Mouse (Mus musculus) CH12.LX (cell line): Measurements from ENCODE around the gene Soat1. TPM values are rescaled to one million over a fixed set of nuclear protein-coding genes. Genes with fewer than 3 reads are reported as not detected.
A peak's percentile ranks its signal among the peaks of the same experiment; 100 is the strongest.

Experiments
- DNase-seq: peaks from one replicate; pipeline ENCODE4 v3.0.0-alpha.2; 2013; ENCODE audit errors: extremely low read depth
- H3K27ac ChIP-seq: 2 replicates; pipeline ENCODE4 v1.5.1; 2012; ENCODE audit warnings: low read depth, mild to moderate bottlenecking, control low read depth, moderate library complexity; ENCODE audit not compliant: insufficient read depth
- H3K27me3 ChIP-seq: replicated peaks from 2 replicates; pipeline ENCODE3; 2012; ENCODE audit warnings: inconsistent platforms
- H3K36me3 ChIP-seq, 2 experiments: replicated peaks in 1 of 2; 2 replicates each; pipeline versions ENCODE3 to v1.6.1; 2012; ENCODE audit warnings: inconsistent platforms in 1 of 2, low read length in 1 of 2, mild to moderate bottlenecking in 1 of 2, mixed read lengths in 1 of 2, moderate library complexity in 1 of 2; ENCODE audit not compliant: control insufficient read depth in 1 of 2, insufficient read depth in 1 of 2
- H3K4me1 ChIP-seq, 2 experiments: 2 replicates each; pipeline ENCODE4 v1.6.1; 2012; ENCODE audit warnings: inconsistent platforms in 1 of 2, moderate library complexity in 1 of 2; ENCODE audit not compliant: insufficient read depth in 2 of 2, control insufficient read depth in 1 of 2
- H3K4me2 ChIP-seq: 2 replicates; pipeline ENCODE4 v1.6.1; 2012; ENCODE audit warnings: low read depth, mild to moderate bottlenecking, control low read depth; ENCODE audit not compliant: poor library complexity, insufficient read depth, severe bottlenecking
- H3K4me3 ChIP-seq, 3 experiments: fragments of 150-350 bp in 1 of 3; sonication (generic) in 1 of 3; replicated peaks in 1 of 3; 2 replicates each; pipeline versions ENCODE3 to v1.5.1; 2011 to 2012; ENCODE audit warnings: low read depth in 2 of 3, low read length in 2 of 3, mild to moderate bottlenecking in 2 of 3, moderate library complexity in 2 of 3, control low read depth in 1 of 3, improper control_type of control experiment in 1 of 3, inconsistent platforms in 1 of 3, mixed read lengths in 1 of 3; ENCODE audit not compliant: poor library complexity in 1 of 3
- H3K79me2 ChIP-seq: replicated peaks from 2 replicates; pipeline ENCODE4 v1.6.1; 2012; ENCODE audit warnings: mild to moderate bottlenecking, moderate library complexity; ENCODE audit not compliant: control insufficient read depth, poor library complexity, insufficient read depth, severe bottlenecking; ENCODE audit errors: extremely low read depth
- H3K9ac ChIP-seq: 2 replicates; pipeline ENCODE4 v1.6.1; 2012; ENCODE audit warnings: low read depth, mild to moderate bottlenecking, control low read depth, moderate library complexity; ENCODE audit not compliant: insufficient read depth
- H3K9me3 ChIP-seq: replicated peaks from 2 replicates; pipeline ENCODE3; 2012; ENCODE audit warnings: low read length, inconsistent platforms, mixed read lengths
- BHLHE40 ChIP-seq: IDR thresholded peaks from 2 replicates; pipeline ENCODE4 v1.6.1; 2011; ENCODE audit warnings: mild to moderate bottlenecking, low read depth, low read length, improper control_type of control experiment
- CHD2 ChIP-seq: IDR thresholded peaks from 2 replicates; pipeline ENCODE4 v1.6.1; 2011; ENCODE audit warnings: low read length, improper control_type of control experiment
- CTCF ChIP-seq, 2 experiments: IDR thresholded peaks in 1 of 2; conservative IDR thresholded peaks in 1 of 2; 2 replicates each; pipeline ENCODE4 v1.5.1; 2011 to 2012; ENCODE audit warnings: low read depth in 2 of 2, low read length in 2 of 2, improper control_type of control experiment in 1 of 2, inconsistent platforms in 1 of 2, mild to moderate bottlenecking in 1 of 2, moderate library complexity in 1 of 2
- E2F4 ChIP-seq: IDR thresholded peaks from 2 replicates; pipeline ENCODE4 v1.6.1; 2011; ENCODE audit warnings: low read depth, low read length, improper control_type of control experiment; ENCODE audit not compliant: insufficient replicate concordance
- EP300 ChIP-seq: IDR thresholded peaks from 2 replicates; pipeline ENCODE4 v1.6.1; 2011; ENCODE audit warnings: low read length, improper control_type of control experiment
- GABPA ChIP-seq: IDR thresholded peaks from 2 replicates; pipeline ENCODE4 v1.6.1; 2012; ENCODE audit warnings: low read depth, low read length, improper control_type of control experiment, inconsistent platforms; ENCODE audit not compliant: insufficient replicate concordance
- JUND ChIP-seq: conservative IDR thresholded peaks from 2 replicates; pipeline ENCODE4 v1.6.1; 2011; ENCODE audit warnings: low read depth, low read length, improper control_type of control experiment
- KAT2A ChIP-seq: IDR thresholded peaks from 2 replicates; pipeline ENCODE4 v1.6.1; 2012; ENCODE audit warnings: low read length, improper control_type of control experiment, inconsistent platforms; ENCODE audit not compliant: insufficient replicate concordance
- MAFK ChIP-seq: IDR thresholded peaks from 2 replicates; pipeline ENCODE4 v1.6.1; 2011; ENCODE audit warnings: low read length, improper control_type of control experiment; ENCODE audit not compliant: insufficient replicate concordance
- MAZ ChIP-seq: IDR thresholded peaks from 2 replicates; pipeline ENCODE4 v1.6.1; 2012; ENCODE audit warnings: low read depth, mild to moderate bottlenecking, inconsistent platforms, low read length, improper control_type of control experiment, moderate library complexity
- MEF2A ChIP-seq: IDR thresholded peaks from 2 replicates; pipeline ENCODE4 v1.6.1; 2014; ENCODE audit warnings: low read depth, mild to moderate bottlenecking, inconsistent platforms, low read length, improper control_type of control experiment, borderline replicate concordance
- MXI1 ChIP-seq: IDR thresholded peaks from 2 replicates; pipeline ENCODE4 v1.6.1; 2011; ENCODE audit warnings: mild to moderate bottlenecking, low read depth, low read length, improper control_type of control experiment
- MYC ChIP-seq: IDR thresholded peaks from 2 replicates; pipeline ENCODE4 v1.6.1; 2011; ENCODE audit warnings: low read depth, mild to moderate bottlenecking, improper control_type of control experiment, low read length
- NELFE ChIP-seq: IDR thresholded peaks from 2 replicates; pipeline ENCODE4 v1.6.1; 2011; ENCODE audit warnings: low read depth, low read length, improper control_type of control experiment
- NRF1 ChIP-seq: IDR thresholded peaks from 2 replicates; pipeline ENCODE4 v1.6.1; 2014; ENCODE audit warnings: low read depth, mild to moderate bottlenecking, inconsistent platforms, low read length, improper control_type of control experiment, moderate library complexity
- PAX5 ChIP-seq: IDR thresholded peaks from 2 replicates; pipeline ENCODE4 v1.6.1; 2012; ENCODE audit warnings: low read length, inconsistent platforms, mixed read lengths
- RAD21 ChIP-seq: IDR thresholded peaks from 2 replicates; pipeline ENCODE4 v1.6.1; 2011; ENCODE audit warnings: low read depth, mild to moderate bottlenecking, low read length, improper control_type of control experiment, moderate library complexity
- RCOR1 ChIP-seq: conservative IDR thresholded peaks from 2 replicates; pipeline ENCODE4 v1.6.1; 2012; ENCODE audit warnings: low read depth, mild to moderate bottlenecking, inconsistent platforms, low read length, improper control_type of control experiment
- SMC3 ChIP-seq: IDR thresholded peaks from 2 replicates; pipeline ENCODE4 v1.6.1; 2011; ENCODE audit warnings: low read depth, low read length, improper control_type of control experiment
- TBP ChIP-seq: conservative IDR thresholded peaks from 2 replicates; pipeline ENCODE4 v1.6.1; 2011; ENCODE audit warnings: low read depth, low read length, improper control_type of control experiment
- TCF12 ChIP-seq: IDR thresholded peaks from 2 replicates; pipeline ENCODE4 v1.6.1; 2014; ENCODE audit warnings: low read depth, mild to moderate bottlenecking, inconsistent platforms, low read length, improper control_type of control experiment
- UBTF ChIP-seq: IDR thresholded peaks from 2 replicates; pipeline ENCODE4 v1.6.1; 2012; ENCODE audit warnings: low read depth, mild to moderate bottlenecking, inconsistent platforms, low read length, improper control_type of control experiment, moderate library complexity
- USF2 ChIP-seq: conservative IDR thresholded peaks from 2 replicates; pipeline ENCODE4 v1.6.1; 2011; ENCODE audit warnings: low read depth, low read length, improper control_type of control experiment
- ZC3H11A ChIP-seq: IDR thresholded peaks from 2 replicates; pipeline ENCODE4 v1.6.1; 2012; ENCODE audit warnings: low read depth, mild to moderate bottlenecking, inconsistent platforms, low read length, improper control_type of control experiment
- ZKSCAN1 ChIP-seq: IDR thresholded peaks from 2 replicates; pipeline ENCODE4 v1.6.1; 2012; ENCODE audit warnings: low read depth, inconsistent platforms, low read length, improper control_type of control experiment, borderline replicate concordance
- ZMIZ1 ChIP-seq: IDR thresholded peaks from 2 replicates; pipeline ENCODE4 v1.6.1; 2012; ENCODE audit warnings: low read depth, mild to moderate bottlenecking, inconsistent platforms, low read length, improper control_type of control experiment
- dilution Hi-C: fragments of 300-500 bp; cut with MboI; formaldehyde crosslinking; loops from 2 replicates; pipeline ENCODE4 v1.14.3; 2020; ENCODE audit warnings: low sequenced_read_pairs; ENCODE audit not compliant: extremely low pct_unique_long_range_greater_than_20kb, extremely low pct_ligation_motif_present
- in situ Hi-C: fragments of 300-500 bp; cut with MboI; formaldehyde crosslinking; loops from 3 replicates; pipeline ENCODE4 v1.14.3; 2019; ENCODE audit warnings: low sequenced_read_pairs, low pct_ligation_motif_present, low pct_unique_long_range_greater_than_20kb, mixed read lengths
- polyA plus RNA-seq: library from polyadenylated mRNA; unstranded; fragments of >175 nt; gene quantifications from 2 replicates; pipeline ENCODE4 v1.2.1, GENCODE M21; 2012; ENCODE audit warnings: low read depth; ENCODE audit not compliant: insufficient read length
- total RNA-seq, 2 experiments: library from RNA; depleted of rRNA; stranded (reverse); fragments of 300-350 nt in 1 of 2; fragments of >200 nt in 1 of 2; gene quantifications; 2 replicates each; pipeline ENCODE4 v1.2.3; 2012 to 2014

Gene Soat1
- total and polyA plus RNA-seq, 3 experiments, result 8.6 to 13.5 (median 10.3) TPM

DNA sequence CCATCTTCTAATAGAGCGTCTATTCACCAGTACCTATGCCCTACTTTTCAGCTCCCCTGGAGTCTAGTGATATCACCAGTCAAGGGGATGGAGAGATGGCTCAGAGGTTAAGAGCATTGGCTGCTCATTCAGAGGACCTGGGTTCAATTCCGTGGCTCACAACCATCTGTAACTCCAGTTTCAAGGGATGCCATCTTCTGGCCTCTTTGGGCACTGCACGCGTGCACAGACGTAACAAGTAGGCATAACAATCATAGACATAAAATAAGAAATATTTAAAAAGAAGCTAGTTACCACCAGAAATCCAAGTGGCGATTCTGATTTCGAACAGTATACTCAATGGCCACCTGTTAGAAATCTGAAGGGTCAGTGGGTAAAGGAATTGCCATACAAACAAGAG is 13.4 kb upstream of the Soat1 start (continued):
- no peak for TF ChIP-seq TCF12
- no peak for TF ChIP-seq GABPA
- no peak for TF ChIP-seq NRF1

GRCm38 (mm10) chr1:156481826-156482225 is 7.7 kb upstream of the Soat1 start:
- Histone ChIP-seq H3K4me2 (no peak overlapping the region), H3K9me3 (no peaks in the 10 kb centered on the region), H3K27me3 (no peaks in the 10 kb centered on the region), H3K4me1 (no peaks in the 10 kb centered on the region), H3K36me3 (no peaks in the 10 kb centered on the region), H3K4me3 (no peak overlapping the region), H3K9ac (no peak overlapping the region), H3K79me2 (no peaks in the 10 kb centered on the region), H3K27ac (no peak overlapping the region)
- peak; percentile 11 for DNase-seq
- no peak for TF ChIP-seq MYC
- no peak for TF ChIP-seq ZMIZ1
- no peak for TF ChIP-seq CHD2
- peak in 1 of 2 experiments; percentile 36; a peak in 2 of 4 replicates for TF ChIP-seq CTCF (conservative IDR thresholded peaks at IDR 0.05 in 1 of 2, IDR thresholded peaks at IDR 0.05 in 1 of 2; ENCODE audit: low read depth in 2 of 2, low read length in 2 of 2)
- TF ChIP-seq NELFE, result no peak
- no peak for TF ChIP-seq MEF2A
- TF ChIP-seq UBTF, result no peak
- TF ChIP-seq MXI1, result no peak
- TF ChIP-seq E2F4, result no peak
- TF ChIP-seq JUND, result no peak
- no peak for TF ChIP-seq ZC3H11A
- TF ChIP-seq NRF1, result no peak
- no peak for TF ChIP-seq USF2
- TF ChIP-seq KAT2A, result no peak
- TF ChIP-seq MAFK, result no peak
- TF ChIP-seq RCOR1, result no peak
- peak; percentile 8 for TF ChIP-seq RAD21
- TF ChIP-seq GABPA, result no peak
- no peak for TF ChIP-seq TBP
- no peak for TF ChIP-seq MAZ
- no peak for TF ChIP-seq EP300
- no peak for TF ChIP-seq PAX5
- no peak for TF ChIP-seq ZKSCAN1
- TF ChIP-seq BHLHE40, result no peak
- 0 out of 2 replicates have a peak, but pooled peaks have one; percentile 15 for TF ChIP-seq SMC3
- in situ Hi-C loops, result no loop called here
- dilution Hi-C loops, result no loop called here
